Mouse (Mus musculus) brain, embryonic 14.5 days (tissue): Measurements from ENCODE around the gene Dnajc8.

ENCODE experiments used
- CTCF ChIP-seq: fragments of 200-500 bp; IDR thresholded peaks from 2 replicates; pipeline ENCODE4 v1.5.1; 2012; ENCODE audit warnings: inconsistent platforms, mild to moderate bottlenecking, moderate library complexity, borderline replicate concordance; ENCODE audit not compliant: insufficient read depth, insufficient read length; ENCODE audit errors: extremely low read depth
- POLR2A ChIP-seq: fragments of 200-500 bp; IDR thresholded peaks from 2 replicates; pipeline ENCODE4 v1.6.1; 2012; ENCODE audit warnings: mild to moderate bottlenecking, inconsistent platforms, borderline replicate concordance; ENCODE audit not compliant: poor library complexity, insufficient read depth, insufficient read length, severe bottlenecking; ENCODE audit errors: extremely low read depth

- TF ChIP-seq CTCF: no peak
- TF ChIP-seq POLR2A: no peak
Observed at GRCm38 (mm10) chr4:132490273-132491010, 44.9 kb upstream of the Dnajc8 start.
